Mouse (Mus musculus): ENCODE measurements around the gene Tpt1.

Gene Tpt1

DNA sequence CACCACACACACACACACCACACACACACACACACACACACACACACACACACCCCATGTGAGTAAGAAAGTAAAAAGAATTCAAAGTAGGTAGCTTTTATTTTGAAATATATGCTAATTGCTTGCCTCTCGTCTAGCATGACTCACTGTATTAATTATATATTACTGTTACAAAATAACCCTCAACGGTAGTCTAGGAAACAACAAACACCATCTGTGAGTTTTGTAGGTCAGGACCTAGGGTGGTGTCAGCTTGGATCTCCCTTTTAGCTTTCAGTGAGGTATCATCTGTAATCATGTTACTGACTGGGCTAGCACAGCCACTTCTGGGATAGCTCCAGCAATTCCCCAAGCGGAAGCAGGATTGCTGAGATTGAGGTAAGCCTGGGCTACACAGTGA lies 32.4 kb downstream of the Tpt1 start:
- no peak for DNase-seq (ENCODE audit: low spot score)

- DNase-seq (ENCODE audit: low spot score), result no peak
Observed at GRCm38 (mm10) chr14:75878980-75879379, 34.1 kb downstream of the Tpt1 start.

GRCm38 (mm10) chr14:75881856-75882255 lies 37.0 kb downstream of the Tpt1 start:
- DNase-seq (ENCODE audit: low spot score), result no peak

- no peak for DNase-seq (ENCODE audit: low spot score)
Observed at GRCm38 (mm10) chr14:75883330-75883729, 38.4 kb downstream of the Tpt1 start.

GRCm38 (mm10) chr14:75883873-75884272 lies 39.0 kb downstream of the Tpt1 start:
- no peak for DNase-seq (ENCODE audit: low spot score)

- no peak for DNase-seq (ENCODE audit: low spot score)
Observed at GRCm38 (mm10) chr14:75892118-75892517, 47.2 kb downstream of the Tpt1 start.
